Comparison of ENCODE assay signal across 25 mouse cellular contexts in genomic region chr5:141939000-141939399, GRCm38 (mm10).
A peak's percentile ranks its signal among the peaks of the same experiment; 100 is the strongest.
DNase-seq lines count a peak whose midpoint lies in the region; ATAC-seq and TF ChIP-seq lines count a peak whose summit lies in the region.
"Had no signal": no experiment of that assay in that cellular context is flagged by ENCODE, and none has a peak within 500 bp of the region (broad histone marks: within the 10 kb centered on the region; RNA-seq: fewer than 3 reads in every experiment).

No protein-coding gene starts in this region.

- 71% methylated on average over 9 of the region's 9 CpGs for WGBS in midbrain, embryonic 14.5 days
- 83% methylated on average over 9 of the region's 9 CpGs for WGBS in midbrain, embryonic 10.5 days
- 76% methylated on average over 9 of the region's 9 CpGs for WGBS in intestine, embryonic 16.5 days

- no peaks in the 10 kb centered on the region for H3K27me3 ChIP-seq in midbrain, embryonic 14.5 days (ENCODE audit: control insufficient read depth, insufficient read depth, low read length)
- no peaks in the 10 kb centered on the region for H3K27me3 ChIP-seq in midbrain, embryonic 10.5 days (ENCODE audit: low read depth, poor library complexity, severe bottlenecking)
- no peaks in the 10 kb centered on the region for H3K27me3 ChIP-seq in intestine, embryonic 16.5 days (replicated peaks; ENCODE audit: control insufficient read depth, insufficient read depth, low read length)
- H3K27me3 ChIP-seq: embryonic facial prominence, embryonic 13.5 days; hindbrain, embryonic 12.5 days; hindbrain, embryonic 15.5 days had no signal

- no peak overlapping the region for H3K4me2 ChIP-seq in midbrain, embryonic 14.5 days (ENCODE audit: low read length)
- H3K4me2 ChIP-seq in intestine, embryonic 16.5 days (ENCODE audit: low read depth, low read length), result no peak overlapping the region
- H3K4me2 ChIP-seq: embryonic facial prominence, embryonic 13.5 days; heart, embryonic 11.5 days; hindbrain, embryonic 12.5 days; hindbrain, embryonic 15.5 days had no signal

- H3K27ac ChIP-seq in midbrain, embryonic 14.5 days (replicated peaks; ENCODE audit: low read depth, low read length), result 0 out of 2 replicates have a peak overlapping the region, but pooled peaks have one; percentile 5
- H3K27ac ChIP-seq in midbrain, embryonic 10.5 days (replicated peaks), result no peak overlapping the region
- H3K27ac ChIP-seq in intestine, embryonic 16.5 days (ENCODE audit: low read length), result no peak overlapping the region
- H3K27ac ChIP-seq: embryonic facial prominence, embryonic 13.5 days; gastrocnemius, adult 2 months; hindbrain, embryonic 12.5 days; hindbrain, embryonic 15.5 days had no signal

- no peaks in the 10 kb centered on the region for H3K36me3 ChIP-seq in midbrain, embryonic 14.5 days (ENCODE audit: control insufficient read depth, insufficient read depth, low read length)
- no peaks in the 10 kb centered on the region for H3K36me3 ChIP-seq in midbrain, embryonic 10.5 days
- no peaks in the 10 kb centered on the region for H3K36me3 ChIP-seq in intestine, embryonic 16.5 days (ENCODE audit: control insufficient read depth, insufficient read depth, low read length)
- H3K36me3 ChIP-seq: hindbrain, embryonic 12.5 days; hindbrain, embryonic 15.5 days had no signal

- TF ChIP-seq CTCF in brain, embryonic 14.5 days (IDR thresholded peaks at IDR 0.05; ENCODE audit: borderline replicate concordance, extremely low read depth, insufficient read depth, insufficient read length), result no peak

- H3K9ac ChIP-seq in midbrain, embryonic 14.5 days (replicated peaks; ENCODE audit: low read length), result no peak overlapping the region
- H3K9ac ChIP-seq in intestine, embryonic 16.5 days (ENCODE audit: low read depth, low read length), result no peak overlapping the region
- H3K9ac ChIP-seq: embryonic facial prominence, embryonic 13.5 days; forebrain, postnatal 0 days; hindbrain, embryonic 12.5 days; hindbrain, embryonic 15.5 days had no signal

- no peak overlapping the region for H3K4me3 ChIP-seq in midbrain, embryonic 14.5 days (replicated peaks; ENCODE audit: low read depth, low read length)
- no peak overlapping the region for H3K4me3 ChIP-seq in midbrain, embryonic 10.5 days
- H3K4me3 ChIP-seq in intestine, embryonic 16.5 days (ENCODE audit: low read length), result no peak overlapping the region
- H3K4me3 ChIP-seq: embryonic facial prominence, embryonic 13.5 days; gastrocnemius, adult 2 months; hindbrain, embryonic 12.5 days; hindbrain, embryonic 15.5 days had no signal

- no peak for TF ChIP-seq POLR2A in brain, embryonic 14.5 days (IDR thresholded peaks at IDR 0.05; ENCODE audit: borderline replicate concordance, extremely low read depth, insufficient read depth, insufficient read length, poor library complexity, severe bottlenecking)

- peak; percentile 12 to 13 for DNase-seq in frontal cortex, adult 2 months (ENCODE audit: extremely low spot score in 1 of 2, low spot score in 1 of 2)
- DNase-seq in frontal cortex, postnatal 14 days (ENCODE audit: low spot score in 2 of 2), result no peak
- peak; percentile 21 for DNase-seq in midbrain, embryonic 14.5 days
- DNase-seq in midbrain, embryonic 10.5 days (ENCODE audit: low spot score), result no peak
- peak; percentile 15 for DNase-seq in brain, embryonic 14.5 days (ENCODE audit: low read depth)
- DNase-seq in telencephalon, adult 2 months (ENCODE audit: low read depth, low spot score), result peak; percentile 24
- DNase-seq: adrenal gland, adult 8-10 months; adrenal gland, postnatal 25 days; cerebellum, adult 11 months; cerebellum, adult 2 months; cerebellum, adult 9-11 months; cerebellum, postnatal 25 days; forebrain, postnatal 0 days; gastrocnemius, adult 2 months; gastrocnemius, postnatal 14 days; heart, adult 11 months; kidney, adult 18-20 months had no signal

- no peaks in the 10 kb centered on the region for H3K4me1 ChIP-seq in midbrain, embryonic 14.5 days (ENCODE audit: control insufficient read depth, insufficient read depth, low read length)
- no peaks in the 10 kb centered on the region for H3K4me1 ChIP-seq in midbrain, embryonic 10.5 days
- no peaks in the 10 kb centered on the region for H3K4me1 ChIP-seq in intestine, embryonic 16.5 days (ENCODE audit: control insufficient read depth, insufficient read depth, low read length)
- H3K4me1 ChIP-seq: embryonic facial prominence, embryonic 13.5 days; hindbrain, embryonic 12.5 days; hindbrain, embryonic 15.5 days had no signal

- no peaks in the 10 kb centered on the region for H3K9me3 ChIP-seq in midbrain, embryonic 14.5 days (ENCODE audit: control insufficient read depth, low read length)
- H3K9me3 ChIP-seq in midbrain, embryonic 10.5 days (replicated peaks), result no peaks in the 10 kb centered on the region
- no peaks in the 10 kb centered on the region for H3K9me3 ChIP-seq in intestine, embryonic 16.5 days (ENCODE audit: control insufficient read depth, low read length)
- H3K9me3 ChIP-seq: embryonic facial prominence, embryonic 13.5 days; hindbrain, embryonic 12.5 days; hindbrain, embryonic 15.5 days had no signal

- ATAC-seq in midbrain, embryonic 14.5 days (ENCODE audit: low FRiP score, low TSS enrichment), result no peak
- ATAC-seq in intestine, embryonic 16.5 days, result no peak
- ATAC-seq: activated CD4-positive, CD25-positive, alpha-beta regulatory T cell, adult 4 months; CD4-positive, CD25-positive, alpha-beta regulatory T cell, adult 4 months; forebrain, embryonic 14.5 days; forebrain, postnatal 0 days had no signal

Comparison
In these comparisons a context has a peak if more than half of its experiments do, and no peak if none do; other contexts are left out.
1. DNase-seq: peak in frontal cortex, adult 2 months (2 of 2), midbrain, embryonic 14.5 days (single experiment), brain, embryonic 14.5 days (single experiment) and telencephalon, adult 2 months (single experiment); none in frontal cortex, postnatal 14 days (0 of 2) and midbrain, embryonic 10.5 days (single experiment).